Mouse (Mus musculus) WW6 (cell line): ENCODE data around the gene D430041D05Rik.

Experiments used
- DNase-seq: peaks from one replicate; pipeline ENCODE4 v3.0.0-alpha.2; 2013; ENCODE audit warnings: low read depth, low spot score

D430041D05Rik gene

DNA sequence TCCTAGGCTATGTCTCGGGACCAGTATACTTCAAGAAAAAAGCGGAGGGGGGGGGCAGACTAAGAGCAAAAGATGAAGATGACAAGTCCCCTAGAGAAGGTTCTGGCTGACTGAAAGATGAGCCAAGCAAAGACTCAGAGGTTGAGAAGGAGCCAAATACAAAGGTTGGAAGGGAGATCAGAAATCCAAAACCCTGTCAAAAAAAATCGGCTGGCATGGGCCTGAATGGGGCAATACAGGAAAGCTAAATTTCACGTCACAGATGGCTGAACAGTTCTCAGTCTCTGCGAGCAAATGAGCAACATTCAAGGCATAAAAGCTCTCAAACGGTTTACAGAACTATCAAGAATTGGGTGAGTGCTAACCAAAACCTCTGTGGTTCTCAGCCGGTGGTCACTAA, 2.5 kb downstream of the D430041D05Rik start:
- no peak for DNase-seq

DNA sequence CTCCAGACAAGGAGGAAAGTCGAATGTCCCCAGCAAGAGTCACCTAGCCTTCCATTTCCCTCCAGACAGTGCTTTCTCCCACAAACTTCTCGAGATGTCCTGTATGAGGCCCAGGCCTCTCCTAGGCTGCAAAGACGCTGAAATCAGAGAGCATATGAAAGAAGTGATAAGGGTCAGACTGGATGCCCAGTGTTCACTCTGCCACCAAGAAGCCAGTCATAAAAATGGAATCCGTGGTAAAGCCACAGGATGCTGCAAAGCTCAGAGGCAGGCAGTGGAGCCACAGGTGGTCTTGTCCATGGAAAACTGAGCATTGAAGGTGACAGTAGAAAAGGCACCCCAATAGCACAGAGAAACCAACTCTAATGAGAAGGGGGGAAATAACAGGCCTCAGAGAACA, 2.9 kb downstream of the D430041D05Rik start:
- DNase-seq: no peak

DNA sequence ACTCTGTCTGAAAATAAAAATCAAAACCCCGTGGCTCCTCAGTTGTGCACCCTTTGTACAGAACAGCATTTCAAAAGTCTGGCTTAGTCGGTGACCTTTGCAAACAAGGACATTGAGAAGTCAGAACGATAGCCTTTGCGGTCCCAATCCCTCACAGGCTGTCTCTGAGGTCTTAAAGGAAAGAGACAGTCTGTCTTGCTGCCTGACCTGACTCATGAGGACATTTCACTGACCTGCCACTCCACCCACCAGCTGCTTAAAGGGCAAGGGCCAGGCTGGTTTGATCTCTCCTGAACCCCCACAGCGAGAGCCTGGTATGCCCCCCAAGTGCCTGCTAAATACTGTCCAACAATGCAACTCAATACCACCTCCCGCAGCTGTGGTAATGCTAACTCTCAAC, 6.8 kb downstream of the D430041D05Rik start:
- DNase-seq: no peak

DNA sequence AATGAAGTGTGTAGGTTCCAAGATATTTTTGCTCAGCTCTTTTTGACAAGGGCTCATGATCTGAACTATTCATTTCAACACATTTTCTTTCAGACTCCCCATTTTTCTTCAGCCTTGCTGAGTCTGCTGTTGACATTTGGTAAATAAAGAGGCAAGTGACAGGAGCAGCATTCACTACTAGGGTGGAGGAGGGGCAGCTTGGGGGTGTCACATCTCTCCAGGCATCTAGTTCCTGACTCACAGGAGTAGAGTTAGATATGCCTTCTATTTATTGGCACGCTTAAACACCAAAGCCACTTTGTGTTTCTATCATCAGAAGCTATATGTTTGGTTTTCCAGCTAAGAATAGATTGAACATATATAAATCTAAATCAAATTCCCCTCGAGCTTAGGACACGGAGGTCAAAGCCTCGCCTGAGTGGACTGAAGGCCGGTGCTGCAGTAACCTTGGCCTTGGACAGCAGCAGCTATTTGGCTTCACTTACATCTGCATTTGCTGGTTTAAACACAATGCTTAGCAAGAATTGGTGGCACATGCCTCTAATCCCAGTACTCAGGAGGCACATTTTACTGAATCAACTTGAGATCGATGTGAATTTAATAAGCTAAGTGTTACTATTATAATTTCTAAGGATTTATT, 12.0 kb downstream of the D430041D05Rik start:
- DNase-seq: no peak

DNA sequence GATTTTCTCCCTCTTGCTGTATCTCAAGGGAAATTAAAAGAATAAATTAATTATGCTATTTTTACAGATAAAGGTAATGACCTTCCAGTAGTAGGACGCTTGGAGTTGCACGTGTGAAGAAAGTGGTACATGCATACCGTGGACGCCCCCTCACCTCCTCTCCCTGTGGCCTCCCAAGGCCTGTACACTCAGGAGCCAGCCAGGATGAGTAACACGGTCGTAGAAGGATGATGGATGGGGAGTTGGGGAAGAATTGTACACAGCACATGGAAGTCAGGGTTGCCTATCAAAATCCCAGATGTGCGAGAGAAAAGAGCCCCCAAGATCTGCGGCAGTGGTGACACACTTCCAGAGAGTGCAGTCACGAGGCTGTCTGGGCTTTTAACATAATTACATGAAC, 14.9 kb downstream of the D430041D05Rik start:
- no peak for DNase-seq

DNA sequence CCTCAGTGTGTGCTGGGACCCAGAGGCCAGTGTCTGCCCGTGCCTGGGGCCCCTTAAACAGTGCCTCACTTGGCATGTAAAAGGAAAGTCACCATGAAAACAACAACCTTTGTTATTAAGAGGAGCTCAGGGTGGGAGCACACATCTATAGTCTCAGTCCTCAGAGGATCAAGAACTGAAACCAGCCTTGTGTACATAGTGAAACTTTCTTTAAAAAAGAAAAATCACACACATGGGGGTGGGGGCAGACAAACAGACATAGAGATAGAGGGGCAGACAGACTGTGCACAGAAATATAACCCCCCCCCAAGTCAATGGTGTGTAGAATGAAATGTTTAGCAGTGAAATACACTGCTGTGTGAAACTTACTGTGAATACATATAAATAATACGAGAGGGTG, 16.0 kb downstream of the D430041D05Rik start:
- no peak for DNase-seq

DNA sequence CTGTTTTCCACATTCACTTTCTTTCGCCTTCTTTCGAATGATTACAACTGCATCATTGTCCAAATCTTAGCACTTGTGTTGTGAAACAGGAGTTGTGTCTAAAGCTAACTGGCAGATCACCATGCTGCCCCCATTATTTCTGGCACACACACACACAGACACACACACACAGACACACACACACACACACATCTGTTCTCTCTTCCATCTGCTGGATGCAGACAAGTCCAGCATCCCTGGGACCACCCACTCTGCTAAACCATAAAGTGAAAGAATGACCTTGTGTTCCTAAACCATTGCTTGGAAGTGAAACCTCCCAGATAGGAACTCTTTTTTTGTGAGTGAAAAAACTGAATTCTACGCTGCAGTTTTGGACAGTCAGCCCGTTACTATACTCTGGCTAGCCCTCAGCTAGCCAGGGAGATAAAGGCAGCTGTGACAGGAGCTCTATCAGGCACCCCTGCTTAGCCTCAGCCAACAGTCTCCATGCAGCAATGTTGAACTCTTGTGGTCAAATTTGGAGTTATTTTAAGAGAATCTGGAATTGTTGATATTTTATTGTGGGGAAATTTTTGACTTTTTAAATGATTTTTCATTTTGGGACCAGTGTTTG, 18.0 kb downstream of the D430041D05Rik start:
- DNase-seq: no peak

DNA sequence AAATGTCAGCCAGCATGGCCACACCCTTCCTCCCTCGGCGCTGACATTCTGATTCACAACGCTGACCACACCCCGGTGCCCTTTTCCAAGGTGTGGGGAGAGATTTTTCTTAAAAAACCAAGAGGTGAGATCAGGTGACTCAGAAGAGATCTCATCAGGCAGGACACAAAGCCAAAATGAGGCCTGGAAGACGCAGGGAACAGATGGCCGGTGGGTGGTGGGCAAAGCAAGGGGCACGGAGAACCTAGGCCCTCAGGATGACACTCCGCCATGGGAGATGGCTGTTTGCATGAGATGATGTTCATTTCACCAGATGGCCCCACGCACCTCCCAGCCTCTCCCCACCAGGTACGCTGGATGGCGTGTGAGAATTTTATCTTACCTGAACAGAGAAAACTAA, 21.6 kb downstream of the D430041D05Rik start:
- DNase-seq: no peak

DNA sequence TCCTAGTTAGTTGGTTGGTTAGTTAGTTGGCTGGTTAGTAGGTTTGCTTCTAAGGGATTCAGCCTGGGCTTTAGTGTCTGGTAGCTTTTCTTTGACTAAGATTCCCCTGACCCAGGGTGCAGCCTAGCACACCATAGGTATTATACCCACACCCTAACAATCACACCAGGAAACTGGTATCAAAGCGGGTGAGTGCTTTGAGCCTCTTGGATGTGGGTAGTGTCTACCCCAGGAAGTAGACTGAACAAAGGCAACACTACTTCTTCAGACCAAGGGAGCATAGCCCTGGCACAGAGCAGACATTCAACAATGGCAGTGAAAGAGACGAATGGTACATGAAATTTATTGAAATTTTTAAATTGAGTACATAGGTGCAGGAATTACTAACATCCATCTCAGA, 24.9 kb downstream of the D430041D05Rik start:
- DNase-seq: no peak

DNA sequence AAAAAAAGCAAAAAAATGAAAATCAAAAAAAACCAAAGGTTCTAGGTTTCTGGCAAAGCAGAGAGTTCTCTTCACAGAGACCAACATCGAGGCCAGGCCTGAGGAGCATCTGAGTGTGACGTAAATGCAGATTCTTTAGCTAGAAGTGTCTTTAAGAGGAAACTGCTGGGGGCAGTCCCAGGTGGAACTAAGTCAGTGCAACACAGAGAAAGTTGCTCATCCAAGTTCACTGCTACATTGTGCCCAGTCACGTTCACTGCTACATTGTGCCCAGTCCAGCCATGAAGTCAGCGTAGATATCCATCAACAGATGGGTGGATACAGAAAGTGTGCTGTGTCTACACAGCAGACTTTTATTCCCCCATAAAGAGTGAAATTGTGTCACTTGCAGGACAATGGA, 27.2 kb downstream of the D430041D05Rik start:
- no peak for DNase-seq

DNA sequence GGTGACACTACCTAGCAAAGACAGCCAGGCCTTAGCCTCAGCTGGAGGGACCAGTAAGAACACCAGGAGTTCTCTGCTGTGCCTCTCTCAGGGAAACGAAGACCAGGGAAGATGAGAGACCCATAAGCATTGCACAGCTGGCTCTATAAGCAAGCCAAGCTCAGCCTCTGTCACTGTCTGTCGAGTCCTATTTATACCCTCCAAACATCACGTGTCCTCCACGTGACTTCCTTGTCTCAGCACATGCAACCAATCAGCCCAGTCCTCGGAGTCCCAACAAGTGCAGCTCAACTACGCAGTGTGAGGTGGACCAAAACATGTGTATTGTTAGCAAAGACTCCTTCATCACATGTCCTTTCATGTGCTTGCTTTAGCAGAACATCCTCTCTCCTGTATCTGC, 28.0 kb downstream of the D430041D05Rik start:
- DNase-seq: no peak

DNA sequence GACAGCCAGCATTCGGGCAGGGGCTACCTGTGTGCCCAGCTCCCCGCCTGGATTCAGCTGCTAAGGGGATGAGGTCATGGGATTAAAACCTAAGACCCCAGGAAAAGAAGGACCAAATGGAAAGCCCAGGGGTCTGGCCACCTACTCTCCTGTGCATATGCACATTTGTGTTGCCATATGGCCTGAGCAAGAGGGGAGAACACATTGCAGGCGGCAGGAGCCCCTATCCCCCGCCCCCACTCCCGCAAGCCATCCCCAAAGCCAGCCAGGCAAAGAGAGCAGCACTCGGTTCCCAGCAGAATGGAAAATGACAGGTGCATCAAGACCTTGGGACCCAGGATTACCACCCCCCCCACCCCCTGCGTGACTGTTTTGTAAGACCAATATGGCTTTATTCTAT, 31.5 kb downstream of the D430041D05Rik start:
- DNase-seq: no peak

DNA sequence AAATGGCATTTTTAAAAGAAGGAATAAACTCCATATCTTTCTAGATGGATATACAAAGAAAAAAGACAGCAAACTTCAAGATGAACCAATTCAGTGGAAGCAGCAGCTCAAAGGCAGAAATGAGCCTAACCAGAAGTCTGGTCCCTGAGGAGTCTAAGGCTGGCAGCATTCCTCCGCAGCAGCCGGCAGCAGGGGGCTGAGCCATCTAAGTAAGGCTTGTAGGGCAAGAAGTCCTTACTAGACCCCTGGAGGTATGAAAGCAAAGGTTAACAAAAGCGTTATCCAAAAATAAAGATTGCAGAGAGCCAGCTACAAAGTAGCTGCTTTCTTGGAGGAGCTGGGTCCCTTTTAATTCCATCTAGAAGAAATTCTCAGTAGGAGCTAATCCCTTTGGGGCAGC, 32.0 kb downstream of the D430041D05Rik start:
- DNase-seq: no peak

DNA sequence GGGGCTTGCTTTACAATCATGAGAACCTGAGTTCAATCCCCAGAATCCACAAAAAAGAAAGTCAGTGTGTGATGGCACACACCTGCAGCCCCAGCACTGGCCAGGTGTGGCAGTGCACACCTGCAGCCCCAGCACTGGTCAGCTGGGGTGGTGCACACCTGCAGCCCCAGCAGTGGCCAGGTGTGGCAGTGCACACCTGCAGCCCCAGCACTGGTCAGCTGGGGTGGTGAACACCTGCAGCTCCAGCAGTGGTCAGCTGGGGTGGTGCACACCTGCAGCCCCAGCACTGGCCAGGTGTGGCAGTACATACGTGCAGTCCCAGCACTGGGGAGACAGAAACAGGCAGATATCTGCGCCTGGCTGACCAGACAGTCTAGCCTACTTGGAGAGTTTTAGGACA, 32.8 kb downstream of the D430041D05Rik start:
- no peak for DNase-seq

DNA sequence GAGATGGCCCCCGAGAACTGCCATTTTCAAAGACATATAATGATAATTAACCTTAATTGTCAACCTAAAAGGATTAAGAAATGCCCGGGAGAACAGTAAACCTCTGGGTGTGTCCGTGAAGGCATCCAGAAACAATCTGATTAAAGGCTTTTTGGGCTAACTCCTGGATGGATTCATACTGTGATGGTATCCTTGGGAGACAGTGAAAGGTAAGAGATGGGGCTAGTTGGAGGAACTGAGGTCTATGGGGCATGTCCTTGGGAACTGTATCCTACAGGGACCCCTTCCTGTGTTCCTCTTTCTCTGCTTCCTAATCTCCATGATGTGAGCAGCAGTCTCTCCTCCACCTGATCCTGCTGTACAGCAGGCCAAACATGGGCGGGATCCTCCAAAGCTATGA, 38.7 kb downstream of the D430041D05Rik start:
- DNase-seq: peak; percentile 16

DNA sequence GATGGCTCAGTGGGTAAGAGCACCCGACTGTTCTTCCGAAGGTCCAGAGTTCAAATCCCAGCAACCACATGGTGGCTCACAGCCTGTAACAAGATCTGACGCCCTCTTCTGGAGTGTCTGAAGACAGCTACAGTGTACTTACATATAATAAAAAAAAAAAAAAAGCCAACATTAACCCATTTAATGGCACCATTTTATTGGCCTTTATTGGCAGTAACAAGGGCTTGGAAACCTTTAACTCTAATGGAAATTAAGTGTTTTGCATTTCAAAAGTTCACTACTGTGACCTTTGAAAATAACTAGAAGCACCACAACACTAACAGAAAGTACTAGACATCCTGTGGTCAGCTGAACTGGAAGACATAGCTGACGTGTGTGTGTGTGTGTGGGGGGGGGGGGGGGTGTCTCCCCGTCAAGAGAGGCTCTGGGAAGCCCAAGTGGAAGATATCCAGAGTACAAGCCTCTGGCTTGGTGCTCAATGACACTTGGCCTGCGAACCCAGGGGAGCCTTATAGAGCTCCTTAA, 39.1 kb downstream of the D430041D05Rik start:
- DNase-seq: peak; percentile 34

DNA sequence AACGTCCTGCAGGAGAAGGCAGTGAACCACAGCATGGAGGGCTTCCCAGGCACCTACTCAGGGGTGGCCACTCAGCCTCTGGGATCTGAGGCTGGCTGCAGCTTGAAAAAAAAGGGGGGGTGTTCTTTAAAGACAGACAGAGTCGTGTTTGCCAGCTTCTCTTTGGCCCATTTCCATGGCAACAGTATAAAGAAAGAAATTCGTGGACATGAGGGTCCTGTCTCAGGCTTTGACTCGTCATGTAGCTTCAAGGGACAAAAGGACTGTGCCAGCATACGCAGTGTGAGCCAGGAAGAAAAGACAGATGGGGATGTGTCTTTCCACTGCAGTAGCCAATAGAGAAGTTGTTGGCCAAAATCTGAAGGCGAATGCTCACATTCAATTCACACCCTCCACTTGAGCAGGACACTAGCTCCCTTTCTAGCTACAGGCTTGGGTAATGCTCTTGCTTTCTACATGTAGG, 42.9 kb downstream of the D430041D05Rik start:
- DNase-seq: no peak

DNA sequence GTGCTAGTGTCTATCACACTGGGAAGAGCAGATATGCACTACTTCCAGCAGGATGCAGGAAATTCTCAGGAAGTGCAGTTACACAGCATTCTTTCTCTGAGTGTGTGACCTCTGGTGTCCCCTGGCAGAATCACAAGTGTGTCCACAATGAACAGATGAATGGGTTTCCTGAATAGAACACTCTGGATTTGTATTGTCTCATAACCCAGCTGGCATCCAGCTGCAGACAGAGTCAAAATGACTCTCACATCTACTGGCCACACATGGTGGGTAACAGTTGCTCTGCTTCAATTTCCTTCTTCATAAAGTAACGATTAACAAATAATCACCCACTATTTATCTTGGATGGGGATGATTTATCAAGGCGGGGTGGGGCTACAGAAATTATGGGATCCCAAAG, 43.5 kb downstream of the D430041D05Rik start:
- no peak for DNase-seq

DNA sequence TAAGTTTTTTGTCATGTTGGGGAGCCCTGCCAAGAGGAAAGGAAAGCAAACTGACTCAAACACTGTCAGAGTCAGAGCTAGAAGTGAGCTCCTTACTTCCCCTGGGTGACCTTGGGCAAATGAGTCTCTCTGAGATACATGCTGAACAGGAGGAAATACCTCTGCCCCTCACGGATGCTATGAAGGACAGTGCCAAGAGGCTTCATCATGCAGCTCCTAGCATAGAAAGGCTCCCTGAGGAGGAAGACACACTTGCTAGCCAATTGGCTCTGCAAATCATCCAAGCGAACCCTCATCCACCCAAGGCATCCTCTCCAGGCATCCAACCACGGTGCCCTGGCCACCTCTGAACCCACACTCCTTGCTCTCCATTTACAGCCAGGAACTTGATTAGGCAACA, 51.5 kb downstream of the D430041D05Rik start:
- no peak for DNase-seq

DNA sequence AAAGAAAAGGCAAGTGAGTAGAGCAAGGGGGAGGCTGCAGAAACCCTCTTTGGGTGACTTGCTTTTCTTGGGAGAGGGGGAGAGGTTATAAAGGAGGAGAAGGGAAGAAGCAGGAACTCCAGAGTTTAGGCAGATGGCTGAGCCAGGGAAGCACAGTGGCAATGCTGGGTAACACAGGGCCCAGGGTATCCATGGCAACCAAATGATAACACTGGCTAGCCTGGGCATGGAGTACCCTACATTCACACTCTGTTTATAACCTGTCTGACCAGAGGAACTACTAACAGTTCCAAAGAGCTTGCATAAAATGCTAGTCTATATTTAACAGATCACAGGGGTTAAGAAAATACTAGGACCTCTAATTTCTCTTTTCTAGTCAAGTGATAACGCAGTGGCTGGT, 51.9 kb downstream of the D430041D05Rik start:
- DNase-seq: no peak

DNA sequence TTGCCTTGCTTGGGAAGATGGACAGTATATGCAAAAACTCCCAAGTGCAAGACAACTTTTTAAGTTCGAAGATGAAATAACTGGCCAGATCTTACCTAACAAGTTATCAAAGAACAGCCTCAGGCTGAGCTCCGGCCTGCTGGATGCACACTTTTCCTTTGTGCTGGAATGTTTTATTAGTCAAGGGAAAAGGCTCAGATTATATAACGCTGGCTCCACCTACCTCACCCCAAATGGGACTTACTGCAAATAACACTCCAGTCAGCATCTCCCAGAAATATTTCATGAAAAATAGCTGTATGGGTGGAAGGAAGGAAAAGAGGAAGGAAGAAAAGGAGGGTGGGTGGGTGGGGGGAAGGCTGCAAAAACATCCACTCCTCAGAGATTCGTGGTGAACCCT, 54.3 kb downstream of the D430041D05Rik start:
- no peak for DNase-seq

DNA sequence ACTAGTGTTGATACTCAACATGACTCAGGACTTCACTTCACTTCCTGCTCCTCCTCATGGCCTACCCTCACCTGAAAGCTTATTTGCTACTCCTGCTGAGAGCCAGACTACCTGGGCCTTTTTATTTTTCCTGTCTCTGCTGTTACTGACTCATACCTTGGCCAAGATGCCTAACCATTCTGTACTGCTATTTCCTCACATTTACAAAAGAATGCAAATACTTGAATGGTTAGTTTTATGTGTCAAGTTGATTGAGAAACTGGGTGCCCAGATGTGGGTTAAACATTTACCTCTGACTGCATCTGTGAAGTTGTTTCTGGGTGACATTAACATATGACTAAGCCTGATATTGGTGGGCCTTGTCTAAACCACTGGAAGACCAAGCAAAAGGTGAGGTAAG, 56.7 kb downstream of the D430041D05Rik start:
- DNase-seq: no peak

DNA sequence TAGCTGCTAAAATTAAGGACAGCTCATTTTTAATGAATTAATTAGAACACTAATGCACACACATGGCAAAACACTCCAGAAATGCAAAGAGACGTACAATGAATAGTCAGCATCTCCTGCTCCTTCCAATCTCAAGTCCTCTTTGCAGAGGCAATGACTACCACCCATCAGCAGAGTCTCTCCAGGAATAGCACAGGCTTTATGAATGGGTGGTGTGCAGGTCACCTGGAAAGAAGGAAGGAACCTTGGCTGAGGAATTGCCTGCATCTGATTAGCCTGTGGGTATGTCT, 58.7 kb downstream of the D430041D05Rik start:
- DNase-seq: no peak
